Mouse (Mus musculus) limb, embryonic 11.5 days (tissue): Measurements from ENCODE around the gene Fxyd4. TPM values are rescaled to one million over a fixed set of nuclear protein-coding genes. Genes with fewer than 3 reads are reported as not detected.

ENCODE experiments used
- ATAC-seq: fragments of 200-750 bp; cut with Nextera tagmentation; 2 replicates; pipeline ENCODE4 v1.8.0; 2017; ENCODE audit warnings: low read depth; ENCODE audit not compliant: insufficient number of reproducible peaks, low FRiP score, low TSS enrichment
- DNase-seq: peaks from one replicate; pipeline ENCODE4 v3.0.0-alpha.2; 2015; ENCODE audit warnings: low spot score
- H3K27ac ChIP-seq: fragments of 300-500 bp; sonication (generic); replicated peaks from 2 replicates; pipeline ENCODE4 v1.5.1; 2014; ENCODE audit warnings: low read depth, mild to moderate bottlenecking, low read length
- H3K27me3 ChIP-seq: fragments of 300-500 bp; sonication (generic); 2 replicates; pipeline ENCODE4 v1.6.1; 2014; ENCODE audit warnings: mild to moderate bottlenecking, low read length, mixed read lengths; ENCODE audit not compliant: control insufficient read depth, insufficient read depth
- H3K36me3 ChIP-seq: fragments of 300-500 bp; sonication (generic); 2 replicates; pipeline ENCODE4 v1.6.1; 2014; ENCODE audit warnings: mild to moderate bottlenecking, low read length, moderate library complexity, mixed read lengths; ENCODE audit not compliant: control insufficient read depth, insufficient read depth
- H3K4me1 ChIP-seq: fragments of 300-500 bp; sonication (generic); 2 replicates; pipeline ENCODE4 v1.6.1; 2014; ENCODE audit warnings: low read length, mixed read lengths; ENCODE audit not compliant: control insufficient read depth, insufficient read depth
- H3K4me2 ChIP-seq: fragments of 300-500 bp; sonication (generic); 2 replicates; pipeline ENCODE4 v1.6.1; 2014; ENCODE audit warnings: low read depth, mild to moderate bottlenecking, moderate library complexity; ENCODE audit not compliant: severe bottlenecking
- H3K4me3 ChIP-seq: fragments of 300-500 bp; sonication (generic); 2 replicates; pipeline ENCODE4 v1.5.1; 2014; ENCODE audit warnings: low read depth, low read length
- H3K9ac ChIP-seq: fragments of 300-500 bp; sonication (generic); 2 replicates; pipeline ENCODE4 v1.6.1; 2014; ENCODE audit warnings: mild to moderate bottlenecking, low read length
- H3K9me3 ChIP-seq: fragments of 300-500 bp; sonication (generic); 2 replicates; pipeline ENCODE4 v1.6.1; 2016; ENCODE audit warnings: low read length; ENCODE audit not compliant: control insufficient read depth
- WGBS: fragments of 180-500 bp; shearing (Covaris S2); extraction: QIAGEN DNeasy Blood & Tissue Kit; methylation state at CpG from one replicate; pipeline ENCODE4 v1.1.7; 2014; 5-methylcytosine and 5-hydroxymethylcytosine counted together
- polyA plus RNA-seq: library from polyadenylated mRNA; unstranded; fragments of >200 nt; fragmentation: Nextera tagmentation; extraction: Ambion mirVana; gene quantifications from 2 replicates; pipeline ENCODE4 v1.2.1, GENCODE M21; 2014

Fxyd4 gene
- polyA plus RNA-seq, 1 experiment from 2014 or later = 2.0 TPM

- 79% methylated on average over 10 of the region's 10 CpGs for WGBS
- Histone ChIP-seq H3K9ac (no peak overlapping the region), H3K27me3 (no peaks in the 10 kb centered on the region), H3K4me3 (no peak overlapping the region), H3K9me3 (no peaks in the 10 kb centered on the region), H3K4me2 (no peak overlapping the region), H3K27ac (no peak overlapping the region), H3K4me1 (no peaks in the 10 kb centered on the region), H3K36me3 (no peaks in the 10 kb centered on the region)
- DNase-seq = no peak
- ATAC-seq = no peak
Observed at GRCm38 (mm10) chr6:117942769-117943168, 5.3 kb upstream of the Fxyd4 start.

DNA sequence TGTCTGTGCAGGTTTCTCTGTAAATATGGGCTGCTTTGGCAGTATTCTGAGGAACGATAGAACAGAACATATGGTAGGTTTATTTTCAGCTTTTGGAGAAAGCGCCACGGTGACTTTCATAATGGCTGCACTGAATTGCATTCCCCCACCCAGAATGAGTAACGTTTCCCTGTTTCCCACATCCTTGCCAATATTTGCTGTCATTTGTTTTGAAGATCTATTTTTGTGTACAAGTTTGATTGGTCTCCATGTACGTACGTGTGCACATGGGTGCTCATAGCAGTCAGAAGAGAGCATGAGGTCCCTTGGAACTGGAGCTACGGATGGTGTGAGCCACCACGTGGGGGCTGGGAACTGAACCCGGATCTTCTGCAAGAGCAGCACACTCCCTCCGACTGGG is 1.5 kb upstream of the Fxyd4 start:
- H3K4me3 ChIP-seq = no peak overlapping the region
- H3K4me2 ChIP-seq = no peak overlapping the region
- no peaks in the 10 kb centered on the region for H3K36me3 ChIP-seq
- H3K9me3 ChIP-seq = no peaks in the 10 kb centered on the region
- DNase-seq (no peak), ATAC-seq (no peak)
- H3K9ac ChIP-seq = no peak overlapping the region
- H3K27me3 ChIP-seq = no peaks in the 10 kb centered on the region
- H3K4me1 ChIP-seq = no peaks in the 10 kb centered on the region
- no peak overlapping the region for H3K27ac ChIP-seq
- 90% methylated on average over 10 of the region's 10 CpGs for WGBS

DNA sequence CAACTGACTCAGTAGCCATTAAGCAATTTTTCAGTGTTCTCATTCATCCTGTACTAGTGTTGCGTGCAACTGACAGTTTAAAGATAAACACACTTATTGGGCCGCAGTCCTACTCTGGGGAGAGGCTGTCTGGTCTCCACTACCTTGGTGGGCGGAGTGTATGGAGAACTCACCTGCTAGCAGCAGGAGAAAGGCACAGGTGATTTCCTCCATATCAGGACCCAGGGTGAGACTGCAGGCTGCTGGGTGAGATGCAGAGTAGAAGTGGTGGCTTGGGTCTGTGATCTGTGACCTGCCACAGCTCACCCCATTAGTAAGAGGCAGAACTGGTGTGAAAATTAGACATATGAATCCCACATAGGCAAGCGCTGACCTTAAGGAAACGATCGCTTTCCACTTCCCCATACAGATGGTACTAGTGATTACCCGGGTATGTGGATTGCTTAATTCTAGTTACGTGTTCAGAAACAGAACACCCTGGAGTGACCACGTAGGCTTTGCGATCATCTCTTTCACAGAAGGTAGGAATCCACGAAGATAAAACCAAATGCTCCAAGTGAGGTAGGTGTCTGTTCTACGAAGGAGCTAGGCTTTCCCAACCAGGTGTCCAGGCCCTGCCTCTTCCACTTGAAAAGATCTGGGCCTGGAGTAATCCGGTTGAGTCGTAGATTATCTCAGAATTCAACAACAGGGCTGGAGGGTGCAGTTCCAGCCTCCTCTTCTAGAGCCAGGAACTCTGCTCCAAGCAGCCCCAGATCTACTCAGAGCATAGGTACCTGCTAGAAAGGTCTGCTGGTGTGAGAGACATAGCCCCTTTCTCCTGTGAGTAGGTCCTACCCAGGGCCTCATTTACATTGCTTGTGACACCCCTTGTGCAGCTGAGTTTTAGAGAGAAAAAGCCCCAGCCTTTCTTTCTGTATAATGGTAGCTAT is 1.5 kb downstream of the Fxyd4 start:
- no peak for DNase-seq
- no peaks in the 10 kb centered on the region for H3K9me3 ChIP-seq
- WGBS = 88% methylated on average over 14 of the region's 14 CpGs

DNA sequence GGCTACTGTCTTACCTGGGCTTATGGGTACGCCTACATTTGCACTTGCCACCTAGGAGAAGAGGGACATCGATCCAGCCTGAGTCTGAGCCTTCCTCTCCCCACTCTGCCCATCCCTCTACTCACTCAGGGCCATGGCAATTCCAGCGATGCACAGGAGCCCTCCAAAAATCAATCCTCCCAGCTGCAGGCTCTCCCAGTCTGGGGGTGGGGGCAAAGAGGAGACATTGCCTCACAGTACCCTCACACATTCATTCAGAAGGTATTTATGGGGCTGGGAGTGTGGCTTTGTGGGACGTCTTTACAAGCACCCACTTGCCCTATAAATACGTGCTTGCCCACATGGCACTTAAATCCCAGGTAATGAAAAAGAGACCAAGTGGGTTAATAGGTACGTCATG is 3.2 kb downstream of the Fxyd4 start:
- Histone ChIP-seq H3K9ac (no peak overlapping the region), H3K27me3 (no peaks in the 10 kb centered on the region), H3K4me1 (no peaks in the 10 kb centered on the region), H3K27ac (no peak overlapping the region), H3K4me3 (no peak overlapping the region), H3K36me3 (peaks cover 3% of the 10 kb centered on the region; the same call in 1 of the 2 replicates), H3K4me2 (no peak overlapping the region), H3K9me3 (no peaks in the 10 kb centered on the region)
- no peak for DNase-seq
- ATAC-seq = no peak
- 70% methylated on average over 6 of the region's 6 CpGs for WGBS

More for the DNA sequence above, 1.5 kb downstream of the Fxyd4 start:
- no peak overlapping the region for H3K27ac ChIP-seq
- no peak overlapping the region for H3K4me2 ChIP-seq
- no peak overlapping the region for H3K9ac ChIP-seq
- no peaks in the 10 kb centered on the region for H3K4me1 ChIP-seq
- no peak for ATAC-seq
- H3K4me3 ChIP-seq = no peak overlapping the region
- H3K36me3 ChIP-seq = no peaks in the 10 kb centered on the region
- no peaks in the 10 kb centered on the region for H3K27me3 ChIP-seq

GRCm38 (mm10) chr6:117932325-117933051 is 5.0 kb downstream of the Fxyd4 start:
- no peaks in the 10 kb centered on the region for H3K4me1 ChIP-seq
- H3K9me3 ChIP-seq = no peaks in the 10 kb centered on the region
- H3K27ac ChIP-seq = no peak overlapping the region
- H3K4me3 ChIP-seq = no peak overlapping the region
- no peak overlapping the region for H3K9ac ChIP-seq
- 51% methylated on average over 11 of the region's 11 CpGs for WGBS
- H3K27me3 ChIP-seq = no peaks in the 10 kb centered on the region
- no peak overlapping the region for H3K4me2 ChIP-seq
- DNase-seq (no peak), ATAC-seq (no peak)
- peaks cover 3% of the 10 kb centered on the region; the same call in 1 of the 2 replicates for H3K36me3 ChIP-seq

DNA sequence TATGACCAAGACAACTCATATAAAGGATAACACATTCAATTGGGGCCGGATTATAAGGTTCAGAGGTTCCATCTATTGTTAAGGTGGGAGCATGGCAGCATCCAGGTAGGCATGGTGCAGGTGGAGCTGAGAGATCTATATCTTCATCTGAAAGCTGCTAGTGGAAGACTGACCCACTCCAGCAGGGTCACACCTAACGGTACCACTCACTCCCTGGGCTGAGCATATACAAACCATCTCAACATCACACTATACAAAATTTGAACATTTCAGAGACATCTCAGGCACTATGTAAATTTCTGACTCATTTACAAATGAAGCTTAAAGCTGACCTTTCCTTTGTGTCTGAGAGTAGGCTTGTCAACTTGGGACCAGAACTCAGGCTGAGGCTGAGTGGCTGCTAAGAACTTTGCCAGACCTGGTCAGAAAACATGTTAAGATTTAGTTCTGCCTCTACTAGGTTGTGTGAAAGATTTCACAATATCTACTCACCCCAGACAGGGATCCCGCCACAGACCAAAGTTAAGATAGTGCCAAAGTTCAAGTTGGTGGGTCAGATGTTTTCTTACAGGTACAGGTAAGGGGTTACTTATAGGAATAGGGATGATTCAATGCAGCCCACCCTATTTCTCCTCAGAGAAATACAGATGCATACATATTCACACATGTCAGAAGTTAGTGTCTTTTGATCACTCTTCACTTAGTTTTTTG is 7.4 kb downstream of the Fxyd4 start:
- Histone ChIP-seq H3K27me3 (no peaks in the 10 kb centered on the region), H3K4me3 (no peak overlapping the region), H3K36me3 (peaks cover 3% of the 10 kb centered on the region; the same call in 1 of the 2 replicates), H3K4me2 (no peak overlapping the region), H3K27ac (no peak overlapping the region), H3K9me3 (no peaks in the 10 kb centered on the region), H3K9ac (no peak overlapping the region), H3K4me1 (no peaks in the 10 kb centered on the region)
- ATAC-seq (no peak), DNase-seq (no peak)
- WGBS = 90% methylated on average over 3 of the region's 3 CpGs

DNA sequence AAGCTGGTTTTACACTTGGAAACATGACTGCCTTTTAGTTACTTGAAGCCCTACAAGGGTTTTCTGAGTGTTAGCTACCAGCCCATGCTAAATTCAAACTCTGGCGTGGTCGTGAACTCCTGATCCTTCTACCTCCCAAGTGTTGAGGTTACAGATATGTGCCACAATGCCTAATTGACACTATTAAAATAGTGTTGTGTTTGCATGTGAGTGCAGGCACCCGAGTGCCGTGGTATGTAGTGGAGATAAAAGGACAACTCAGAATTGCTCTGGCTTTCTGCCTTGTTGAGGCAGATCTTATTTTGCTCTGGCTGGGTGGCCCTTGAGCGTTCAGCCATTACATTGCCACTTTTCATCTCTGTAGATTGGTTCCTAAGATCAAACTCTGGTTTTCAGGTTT is 8.7 kb downstream of the Fxyd4 start:
- ATAC-seq = no peak
- WGBS = 93% methylated on average over 5 of the region's 5 CpGs
- Histone ChIP-seq H3K4me1 (no peaks in the 10 kb centered on the region), H3K4me3 (no peak overlapping the region), H3K27ac (no peak overlapping the region), H3K4me2 (no peak overlapping the region), H3K9me3 (no peaks in the 10 kb centered on the region), H3K9ac (no peak overlapping the region), H3K27me3 (no peaks in the 10 kb centered on the region), H3K36me3 (peaks cover 3% of the 10 kb centered on the region; the same call in 1 of the 2 replicates)
- no peak for DNase-seq

GRCm38 (mm10) chr6:117927955-117928354 is 9.5 kb downstream of the Fxyd4 start:
- Histone ChIP-seq H3K4me1 (no peaks in the 10 kb centered on the region), H3K36me3 (peaks cover 3% of the 10 kb centered on the region; the same call in 1 of the 2 replicates), H3K9me3 (no peaks in the 10 kb centered on the region), H3K27me3 (no peaks in the 10 kb centered on the region), H3K27ac (no peak overlapping the region), H3K4me2 (no peak overlapping the region), H3K9ac (no peak overlapping the region), H3K4me3 (no peak overlapping the region)
- ATAC-seq = no peak
- 91% methylated on average over 7 of the region's 7 CpGs for WGBS
- DNase-seq = no peak
